Mouse (Mus musculus): Measurements from ENCODE around the gene Fam168b.

Fam168b gene

GRCm38 (mm10) chr1:34852116-34852878 lies 9.4 kb upstream of the Fam168b start:
- intact Hi-C loops (cut with DNase I): no loop called here

- intact Hi-C loops (cut with DNase I): no loop called here
Measured at GRCm38 (mm10) chr1:34851562-34851961, 8.7 kb upstream of the Fam168b start.

DNA sequence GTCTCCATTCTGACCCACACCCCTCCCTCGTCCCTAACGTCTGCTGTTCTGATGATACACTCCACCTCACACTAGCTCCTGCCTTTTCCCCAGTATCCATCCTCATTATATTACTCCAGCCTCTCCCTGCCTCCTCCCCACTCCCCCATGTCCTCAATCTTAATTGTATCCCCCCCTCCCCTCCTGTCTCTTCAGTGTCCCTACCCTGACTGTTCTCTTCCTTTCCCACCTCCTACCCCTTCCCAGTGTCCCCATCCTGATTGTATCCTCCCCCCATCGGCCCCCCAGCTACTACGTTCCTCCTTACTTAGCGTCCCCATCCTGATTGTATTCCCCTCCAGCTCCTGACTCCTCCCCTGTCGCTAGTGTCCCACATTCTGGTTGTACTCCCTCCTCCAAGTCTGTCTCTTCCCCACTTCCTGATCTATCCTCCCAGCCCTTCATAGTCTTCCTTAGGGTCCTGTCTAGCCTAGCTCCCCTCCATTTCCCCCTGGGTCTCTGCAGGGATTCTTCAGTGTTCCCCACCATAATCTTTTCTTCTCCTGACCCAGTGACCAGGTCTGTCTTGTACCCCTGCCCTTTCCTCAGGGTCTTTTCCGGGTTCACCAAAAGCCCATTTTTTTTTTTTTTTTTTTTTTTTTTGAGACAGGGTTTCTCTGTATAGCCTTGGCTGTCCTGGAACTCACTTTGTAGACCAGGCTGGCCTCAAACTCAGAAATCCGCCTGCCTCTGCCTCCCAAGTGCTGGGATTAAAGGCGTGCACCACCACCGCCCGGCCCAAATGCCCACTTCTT lies 7.7 kb upstream of the Fam168b start:
- intact Hi-C loops (cut with DNase I): no loop called here

- intact Hi-C loops (cut with DNase I): no loop called here
Measured at GRCm38 (mm10) chr1:34849745-34850342, 7.0 kb upstream of the Fam168b start, which contains the start of gene Plekhb2. TSS of gene Plekhb2 (plus strand) at chr1:34849976.

GRCm38 (mm10) chr1:34847070-34847469 lies 4.2 kb upstream of the Fam168b start:
- intact Hi-C loops (cut with DNase I): no loop called here

- intact Hi-C loops (cut with DNase I): no loop called here
Measured at GRCm38 (mm10) chr1:34842389-34842861, 440 bp downstream of the Fam168b start.

DNA sequence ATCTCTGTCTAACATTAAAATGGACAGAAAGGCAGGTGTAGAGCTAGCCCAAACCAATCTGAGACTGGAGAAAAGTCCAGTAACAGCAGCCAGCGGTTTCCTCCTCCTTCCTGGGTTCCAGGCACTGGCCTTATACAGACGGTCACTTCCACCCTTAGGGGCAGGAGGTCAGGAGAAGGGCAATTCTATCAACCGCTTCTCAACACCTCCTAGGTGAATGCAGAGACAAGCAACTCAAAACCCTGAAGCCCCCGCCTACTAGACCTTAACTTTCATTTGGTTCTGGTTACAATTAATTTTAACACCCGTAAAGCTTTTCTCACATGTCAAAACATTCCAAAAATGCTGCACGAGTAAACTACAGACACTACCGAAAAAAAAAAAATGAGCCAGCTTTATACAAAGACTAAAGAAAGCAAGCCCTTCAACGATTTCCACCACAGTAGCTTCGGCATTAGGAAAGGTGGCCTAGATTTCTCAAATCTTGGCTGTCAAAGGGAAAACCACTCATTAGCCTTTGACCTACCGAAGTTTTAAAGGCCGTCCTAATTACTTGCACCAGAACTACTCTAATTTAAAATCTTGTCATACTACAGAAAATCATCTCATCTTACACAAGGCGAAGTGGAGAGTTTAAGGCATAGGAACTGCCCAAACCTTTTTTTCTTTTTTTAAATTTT lies 1.0 kb downstream of the Fam168b start:
- intact Hi-C loops (cut with DNase I): no loop called here

DNA sequence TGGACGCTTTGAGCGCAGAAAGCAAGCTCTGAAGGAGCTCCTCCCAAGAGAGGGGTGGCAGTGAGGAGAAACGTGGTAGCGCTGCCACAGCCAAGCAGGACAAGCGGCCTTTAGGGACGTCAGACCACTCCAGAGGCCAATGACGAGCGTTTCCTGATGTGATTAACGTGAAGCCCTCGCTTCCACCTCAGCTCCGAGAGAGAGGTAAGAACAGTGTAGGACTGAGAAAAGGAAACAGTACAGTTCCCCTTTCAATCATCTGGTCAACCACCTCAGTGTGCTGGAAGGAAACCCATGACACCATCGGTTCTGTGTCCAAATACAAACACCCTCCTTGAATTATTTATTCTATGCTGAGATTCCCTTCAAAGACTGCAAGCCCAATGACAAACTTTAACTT lies 3.6 kb downstream of the Fam168b start:
- intact Hi-C loops (cut with DNase I): no loop called here

GRCm38 (mm10) chr1:34837951-34838689 lies 4.7 kb downstream of the Fam168b start:
- intact Hi-C loops (cut with DNase I): no loop called here

DNA sequence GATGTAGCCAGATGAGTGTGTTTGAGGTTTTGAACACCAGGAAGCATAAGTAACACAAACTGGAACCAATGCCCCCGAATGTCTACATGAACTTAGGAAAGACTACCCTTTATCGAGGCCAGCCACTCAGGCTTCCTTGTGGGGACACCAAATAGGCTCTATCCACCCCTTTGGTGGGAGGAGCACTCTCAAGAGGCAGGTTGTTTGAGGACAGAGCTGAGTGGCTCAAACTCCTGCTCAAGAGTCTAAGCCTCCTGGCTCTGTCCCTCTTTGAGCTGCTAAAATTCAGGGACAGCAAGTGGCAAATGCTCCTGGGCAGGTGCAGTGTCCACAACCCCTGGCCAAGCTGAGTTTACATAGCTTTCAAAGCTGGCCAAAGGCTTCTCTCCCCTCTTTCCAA lies 8.0 kb downstream of the Fam168b start:
- intact Hi-C loops (cut with DNase I): no loop called here

DNA sequence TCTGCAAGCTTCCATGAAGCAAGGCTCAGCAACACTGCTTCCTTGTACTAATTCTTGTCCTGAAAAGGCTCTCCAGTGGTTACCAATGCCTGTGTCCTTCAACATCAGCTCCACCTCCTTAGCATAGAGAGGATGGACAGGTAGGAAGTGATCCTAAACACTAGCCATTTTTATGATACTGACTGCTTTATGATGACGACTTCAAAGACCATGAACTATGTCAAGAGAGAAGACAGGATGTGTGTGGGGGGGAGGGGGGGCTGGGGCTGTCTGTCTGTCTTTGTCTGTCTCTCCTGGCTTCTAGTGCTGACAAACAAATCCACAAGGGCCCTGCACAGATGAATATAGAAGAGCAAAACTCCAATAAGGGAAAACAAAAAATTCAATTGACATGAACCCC lies 11.5 kb downstream of the Fam168b start:
- intact Hi-C loops (cut with DNase I): no loop called here

GRCm38 (mm10) chr1:34830934-34831333 lies 11.9 kb downstream of the Fam168b start:
- intact Hi-C loops (cut with DNase I): no loop called here

DNA sequence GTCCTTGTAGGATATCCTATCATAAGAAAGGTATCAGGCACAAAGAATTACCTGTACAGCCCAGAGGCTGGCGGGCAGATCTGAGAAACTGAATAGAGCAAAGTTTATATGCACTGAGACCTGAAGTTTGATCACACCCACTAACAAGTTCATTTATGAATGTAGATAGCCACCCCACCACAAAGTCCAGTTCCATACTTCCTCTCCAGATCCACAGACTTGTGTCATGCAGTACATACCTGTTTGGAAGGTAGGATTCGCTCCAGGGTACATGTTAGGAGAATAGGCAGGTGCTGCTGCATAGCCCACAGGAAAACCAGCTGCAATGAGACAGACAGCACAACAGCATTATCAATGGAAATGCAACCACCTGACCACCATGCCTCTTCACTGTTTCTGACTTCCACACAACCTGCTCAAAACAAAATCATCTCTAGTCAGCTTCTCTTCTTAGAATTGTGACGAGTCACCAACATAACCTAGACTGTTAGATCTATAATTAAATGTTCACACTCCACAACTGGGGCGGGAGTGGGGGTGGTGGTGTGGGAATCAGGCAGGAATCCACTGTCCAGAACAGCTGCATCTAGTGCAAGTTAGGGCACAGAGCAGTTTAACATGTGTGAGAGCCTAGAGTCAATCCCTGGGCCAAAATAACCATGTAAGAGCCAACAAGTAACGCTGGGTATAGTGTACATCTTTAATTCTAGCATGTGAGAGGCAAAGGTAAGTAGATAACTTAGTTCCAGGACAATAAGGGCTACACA lies 14.2 kb downstream of the Fam168b start:
- intact Hi-C loops (cut with DNase I): no loop called here

GRCm38 (mm10) chr1:34827900-34828299 lies 15.0 kb downstream of the Fam168b start:
- intact Hi-C loops (cut with DNase I): no loop called here

DNA sequence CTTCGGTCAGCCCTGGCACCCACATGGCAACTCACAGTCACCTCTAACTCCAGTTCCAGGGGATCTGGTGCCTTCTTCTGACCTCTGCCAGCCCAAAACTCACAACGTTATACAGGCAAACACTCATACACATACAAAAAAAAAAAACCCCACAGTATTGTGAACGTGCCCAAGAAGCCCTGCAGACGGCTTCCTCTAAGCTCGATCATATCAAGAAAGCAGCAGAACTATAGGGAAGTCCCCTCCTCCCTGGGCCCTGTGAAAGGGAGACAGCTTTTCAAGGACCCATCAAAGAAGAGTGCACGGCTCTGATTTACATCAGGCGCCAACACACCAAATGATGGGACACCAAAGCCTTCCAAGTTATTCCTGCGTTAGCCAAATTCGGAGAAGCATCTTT lies 17.0 kb downstream of the Fam168b start:
- intact Hi-C loops (cut with DNase I): no loop called here

DNA sequence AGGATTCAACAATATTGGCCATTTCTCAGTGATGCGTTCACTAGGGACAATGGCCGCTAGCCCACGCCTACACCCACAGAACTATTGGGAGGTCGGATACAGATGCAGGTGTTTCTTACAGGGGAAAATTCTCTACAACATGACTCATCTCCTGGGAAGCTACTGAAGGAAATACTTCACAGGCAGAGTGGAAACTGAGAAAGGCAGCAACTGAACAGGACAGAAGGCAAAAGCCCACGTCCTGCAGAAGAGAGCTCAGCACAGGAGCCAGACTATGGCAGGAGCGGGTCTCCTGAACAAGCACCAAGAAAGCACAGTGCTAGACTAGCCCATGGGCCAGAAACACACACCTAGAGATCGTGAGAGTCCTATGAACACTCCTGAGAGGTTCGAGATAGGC lies 18.7 kb downstream of the Fam168b start:
- intact Hi-C loops (cut with DNase I): no loop called here

- intact Hi-C loops (cut with DNase I): no loop called here
Measured at GRCm38 (mm10) chr1:34823353-34823752, 19.5 kb downstream of the Fam168b start.

DNA sequence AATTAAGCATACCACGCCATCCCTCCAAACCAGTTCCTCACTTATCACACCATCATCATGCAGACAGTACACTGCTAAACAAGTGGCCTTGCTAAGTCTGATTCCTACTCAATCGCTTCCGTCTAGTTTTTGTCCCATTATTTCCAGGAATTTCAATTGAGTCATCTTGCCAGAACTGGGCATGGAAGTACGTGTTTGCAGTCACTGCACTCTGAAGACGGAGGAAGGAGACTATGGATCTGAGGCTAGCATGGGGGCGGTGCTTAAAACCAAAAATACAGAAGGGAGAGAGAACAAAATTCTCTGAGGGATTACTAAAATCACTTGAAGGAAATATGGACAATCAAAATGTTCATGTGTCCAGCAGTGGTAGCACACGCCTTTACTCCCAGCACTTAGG lies 20.1 kb downstream of the Fam168b start:
- intact Hi-C loops (cut with DNase I): no loop called here

DNA sequence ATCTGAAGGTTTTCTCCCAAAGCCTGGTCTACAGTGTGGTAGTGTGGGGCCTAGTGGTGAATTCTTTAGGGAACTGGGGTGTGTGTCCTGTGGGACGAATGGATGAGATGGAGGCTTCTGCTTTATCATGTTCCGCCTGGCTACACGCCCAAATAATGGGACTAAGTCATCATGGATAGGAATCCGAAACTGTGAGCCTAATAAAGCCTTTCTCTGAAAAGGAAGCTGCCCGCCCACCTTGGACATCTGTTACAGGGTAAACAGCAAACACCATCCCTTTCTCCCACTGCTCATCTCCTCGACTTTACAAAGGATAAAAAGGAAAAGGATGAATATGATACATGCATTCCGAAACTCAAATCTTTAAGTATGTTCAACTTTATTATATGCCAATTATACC lies 20.9 kb downstream of the Fam168b start:
- intact Hi-C loops (cut with DNase I): no loop called here

- intact Hi-C loops (cut with DNase I): no loop called here
Measured at GRCm38 (mm10) chr1:34821411-34821810, 21.5 kb downstream of the Fam168b start.
